Mouse (Mus musculus): ENCODE results near the gene Rarres2.

GRCm38 (mm10) chr6:48554280-48555103 lies 18.1 kb downstream of the Rarres2 start, which contains the start of gene Lrrc61:
- no peak for TF ChIP-seq HCFC1 (IDR thresholded peaks at IDR 0.05; ENCODE audit: borderline replicate concordance, insufficient read depth, low read length)
- TF ChIP-seq MAFK (IDR thresholded peaks at IDR 0.05; ENCODE audit: insufficient read depth, low read depth, low read length) = no peak
- TF ChIP-seq ZNF384 (IDR thresholded peaks at IDR 0.05; ENCODE audit: low read depth, low read length) = no peak

Data from ES-E14 (cell line).